Mouse (Mus musculus): ENCODE results near the gene Tescl. TPM values are rescaled to one million over a fixed set of nuclear protein-coding genes. Genes with fewer than 3 reads are reported as not detected.

Tescl gene
- total and polyA plus RNA-seq, 2 experiments = not detected

- WGBS = 25% methylated on average over 9 of the region's 9 CpGs
- TF ChIP-seq POLR2A (IDR thresholded peaks at IDR 0.05; ENCODE audit: extremely low read depth, insufficient read depth, low read length) (no peak), CTCF (IDR thresholded peaks at IDR 0.05; ENCODE audit: low read depth, low read length) (no peak)
- Histone ChIP-seq H3K27ac (replicated peaks; ENCODE audit: insufficient read depth, low read depth, low read length) (no peak overlapping the region), H3K36me3 (ENCODE audit: control insufficient read depth, insufficient read depth, low read length) (no peaks in the 10 kb centered on the region), H3K79me2 (ENCODE audit: control insufficient read depth, insufficient read depth, low read length) (no peaks in the 10 kb centered on the region), H3K27me3 (ENCODE audit: control insufficient read depth, insufficient read depth, low read length) (peaks cover 2% of the 10 kb centered on the region; the same call in 1 of the 2 replicates), H3K4me1 (ENCODE audit: control insufficient read depth, insufficient read depth, low read length) (no peaks in the 10 kb centered on the region), H3K4me3 (ENCODE audit: insufficient read depth, low read depth, low read length) (no peak overlapping the region), H3K9ac (ENCODE audit: low read depth, low read length) (no peak overlapping the region)
- no peak for DNase-seq (ENCODE audit: extremely low read depth, low read depth, low spot score)
These were observed 25.5 kb upstream of the Tescl start for GRCm38 (mm10) chr7:24359269-24359668.

GRCm38 (mm10) chr7:24357899-24358298, 24.2 kb upstream of the Tescl start:
- H3K9ac ChIP-seq (ENCODE audit: low read depth, low read length) = no peak overlapping the region
- H3K4me3 ChIP-seq (ENCODE audit: insufficient read depth, low read depth, low read length) = no peak overlapping the region
- WGBS = 45% methylated on average over 4 of the region's 4 CpGs

GRCm38 (mm10) chr7:24356081-24356480, 22.3 kb upstream of the Tescl start:
- no peaks in the 10 kb centered on the region for H3K36me3 ChIP-seq (ENCODE audit: control insufficient read depth, insufficient read depth, low read length)
- peaks cover 2% of the 10 kb centered on the region; the same call in 1 of the 2 replicates for H3K27me3 ChIP-seq (ENCODE audit: control insufficient read depth, insufficient read depth, low read length)
- WGBS = 73% methylated on average over 10 of the region's 10 CpGs
- TF ChIP-seq CTCF (IDR thresholded peaks at IDR 0.05; ENCODE audit: low read depth, low read length) (no peak), POLR2A (IDR thresholded peaks at IDR 0.05; ENCODE audit: extremely low read depth, insufficient read depth, low read length) (no peak)
- no peak for DNase-seq (ENCODE audit: extremely low read depth, low read depth, low spot score)
- H3K9ac ChIP-seq (ENCODE audit: low read depth, low read length) = no peak overlapping the region
- no peaks in the 10 kb centered on the region for H3K4me1 ChIP-seq (ENCODE audit: control insufficient read depth, insufficient read depth, low read length)
- H3K79me2 ChIP-seq (ENCODE audit: control insufficient read depth, insufficient read depth, low read length) = no peaks in the 10 kb centered on the region
- no peak overlapping the region for H3K4me3 ChIP-seq (ENCODE audit: insufficient read depth, low read depth, low read length)
- no peak overlapping the region for H3K27ac ChIP-seq (replicated peaks; ENCODE audit: insufficient read depth, low read depth, low read length)

More at GRCm38 (mm10) chr7:24357899-24358298, 24.2 kb upstream of the Tescl start:
- TF ChIP-seq CTCF (IDR thresholded peaks at IDR 0.05; ENCODE audit: low read depth, low read length) (peak; percentile 47), POLR2A (IDR thresholded peaks at IDR 0.05; ENCODE audit: extremely low read depth, insufficient read depth, low read length) (no peak)
- Histone ChIP-seq H3K36me3 (ENCODE audit: control insufficient read depth, insufficient read depth, low read length) (no peaks in the 10 kb centered on the region), H3K79me2 (ENCODE audit: control insufficient read depth, insufficient read depth, low read length) (no peaks in the 10 kb centered on the region), H3K27ac (replicated peaks; ENCODE audit: insufficient read depth, low read depth, low read length) (no peak overlapping the region), H3K4me1 (ENCODE audit: control insufficient read depth, insufficient read depth, low read length) (no peaks in the 10 kb centered on the region), H3K27me3 (ENCODE audit: control insufficient read depth, insufficient read depth, low read length) (peaks cover 2% of the 10 kb centered on the region; the same call in 1 of the 2 replicates)
- no peak for DNase-seq (ENCODE audit: extremely low read depth, low read depth, low spot score)

GRCm38 (mm10) chr7:24355646-24356045, 21.9 kb upstream of the Tescl start:
- no peaks in the 10 kb centered on the region for H3K36me3 ChIP-seq (ENCODE audit: control insufficient read depth, insufficient read depth, low read length)
- no peaks in the 10 kb centered on the region for H3K27me3 ChIP-seq (ENCODE audit: control insufficient read depth, insufficient read depth, low read length)
- WGBS = 81% methylated on average over 6 of the region's 6 CpGs
- no peak overlapping the region for H3K4me3 ChIP-seq (ENCODE audit: insufficient read depth, low read depth, low read length)
- no peak overlapping the region for H3K9ac ChIP-seq (ENCODE audit: low read depth, low read length)
- DNase-seq (ENCODE audit: extremely low read depth, low read depth, low spot score) = no peak
- TF ChIP-seq CTCF (IDR thresholded peaks at IDR 0.05; ENCODE audit: low read depth, low read length) = no peak
- no peak for TF ChIP-seq POLR2A (IDR thresholded peaks at IDR 0.05; ENCODE audit: extremely low read depth, insufficient read depth, low read length)
- no peaks in the 10 kb centered on the region for H3K79me2 ChIP-seq (ENCODE audit: control insufficient read depth, insufficient read depth, low read length)
- no peak overlapping the region for H3K27ac ChIP-seq (replicated peaks; ENCODE audit: insufficient read depth, low read depth, low read length)
- H3K4me1 ChIP-seq (ENCODE audit: control insufficient read depth, insufficient read depth, low read length) = no peaks in the 10 kb centered on the region

- TF ChIP-seq POLR2A (IDR thresholded peaks at IDR 0.05; ENCODE audit: extremely low read depth, insufficient read depth, low read length) = no peak
- no peak for TF ChIP-seq CTCF (IDR thresholded peaks at IDR 0.05; ENCODE audit: low read depth, low read length)
- Histone ChIP-seq H3K27me3 (ENCODE audit: control insufficient read depth, insufficient read depth, low read length) (no peaks in the 10 kb centered on the region), H3K27ac (replicated peaks; ENCODE audit: insufficient read depth, low read depth, low read length) (no peak within 1 kb of the TSS), H3K79me2 (ENCODE audit: control insufficient read depth, insufficient read depth, low read length) (no peaks in the 10 kb centered on the region), H3K4me3 (ENCODE audit: insufficient read depth, low read depth, low read length) (no peak within 1 kb of the TSS), H3K36me3 (ENCODE audit: control insufficient read depth, insufficient read depth, low read length) (no peaks in the 10 kb centered on the region), H3K9ac (ENCODE audit: low read depth, low read length) (no peak within 1 kb of the TSS), H3K4me1 (ENCODE audit: control insufficient read depth, insufficient read depth, low read length) (no peaks in the 10 kb centered on the region)
- no peak for DNase-seq (ENCODE audit: extremely low read depth, low read depth, low spot score)
- 41% methylated on average over 6 of the region's 6 CpGs for WGBS
These were observed 15.2 kb upstream of the Tescl start, which contains the start of gene Lypd5 for GRCm38 (mm10) chr7:24348896-24349295. Gene Lypd5 (plus strand): TSS chr7:24349196.

- TF ChIP-seq CTCF (IDR thresholded peaks at IDR 0.05; ENCODE audit: low read depth, low read length) = 0 out of 2 replicates have a peak, but pooled peaks have one; percentile 14
- TF ChIP-seq POLR2A (IDR thresholded peaks at IDR 0.05; ENCODE audit: extremely low read depth, insufficient read depth, low read length) = no peak
- Histone ChIP-seq H3K4me3 (ENCODE audit: insufficient read depth, low read depth, low read length) (no peak overlapping the region), H3K4me1 (ENCODE audit: control insufficient read depth, insufficient read depth, low read length) (no peaks in the 10 kb centered on the region), H3K27me3 (ENCODE audit: control insufficient read depth, insufficient read depth, low read length) (no peaks in the 10 kb centered on the region), H3K9ac (ENCODE audit: low read depth, low read length) (no peak overlapping the region), H3K36me3 (ENCODE audit: control insufficient read depth, insufficient read depth, low read length) (no peaks in the 10 kb centered on the region), H3K27ac (replicated peaks; ENCODE audit: insufficient read depth, low read depth, low read length) (no peak overlapping the region), H3K79me2 (ENCODE audit: control insufficient read depth, insufficient read depth, low read length) (no peaks in the 10 kb centered on the region)
- 66% methylated on average over 5 of the region's 5 CpGs for WGBS
- no peak for DNase-seq (ENCODE audit: extremely low read depth, low read depth, low spot score)
These were observed 12.7 kb upstream of the Tescl start for GRCm38 (mm10) chr7:24346444-24346843.
